Mouse (Mus musculus): ENCODE data around the gene Blm.

GRCm38 (mm10) chr7:80447336-80447735 lies 87.6 kb downstream of the Blm start:
- no peak for TF ChIP-seq GATA1 (IDR thresholded peaks at IDR 0.05; ENCODE audit: borderline replicate concordance, low read length)
- TF ChIP-seq FLI1 (IDR thresholded peaks at IDR 0.05; ENCODE audit: low read length), result no peak
